Mouse (Mus musculus) heart, embryonic 14.5 days (tissue): ENCODE measurements around the gene Haghl. TPM values are rescaled to one million over a fixed set of nuclear protein-coding genes. Genes with fewer than 3 reads are reported as not detected.

Experiments used
- ATAC-seq: fragments of 200-750 bp; cut with Nextera tagmentation; 2 replicates; pipeline ENCODE4 v1.8.0; 2017; ENCODE audit warnings: low read depth, moderate TSS enrichment; ENCODE audit not compliant: insufficient number of reproducible peaks, insufficient read depth, low FRiP score
- H3K27ac ChIP-seq, 2 experiments: fragments of 200-500 bp in 1 of 2; fragments of 300-500 bp in 1 of 2; sonication (generic) in 1 of 2; replicated peaks in 1 of 2; 2 replicates each; pipeline ENCODE4 v1.5.1; 2012 to 2014; ENCODE audit warnings: low read depth in 2 of 2, low read length in 2 of 2, control low read depth in 1 of 2, mild to moderate bottlenecking in 1 of 2, mixed read lengths in 1 of 2; ENCODE audit not compliant: control insufficient read depth in 1 of 2, insufficient read depth in 1 of 2
- H3K27me3 ChIP-seq: fragments of 300-500 bp; sonication (generic); 2 replicates; pipeline ENCODE4 v1.6.1; 2014; ENCODE audit warnings: mild to moderate bottlenecking, low read length, control low read depth; ENCODE audit not compliant: control insufficient read depth, insufficient read depth
- H3K36me3 ChIP-seq: fragments of 300-500 bp; sonication (generic); 2 replicates; pipeline ENCODE4 v1.6.1; 2014; ENCODE audit warnings: mild to moderate bottlenecking, control low read depth, low read length, mixed read lengths; ENCODE audit not compliant: control insufficient read depth, insufficient read depth
- H3K4me1 ChIP-seq, 2 experiments: fragments of 200-500 bp in 1 of 2; fragments of 300-500 bp in 1 of 2; sonication (generic) in 1 of 2; 2 replicates each; pipeline ENCODE4 v1.6.1; 2012 to 2014; ENCODE audit warnings: low read length in 2 of 2, control low read depth in 1 of 2, mixed read lengths in 1 of 2; ENCODE audit not compliant: control insufficient read depth in 2 of 2, insufficient read depth in 2 of 2
- H3K4me2 ChIP-seq: fragments of 300-500 bp; sonication (generic); 2 replicates; pipeline ENCODE4 v1.6.1; 2014; ENCODE audit warnings: mild to moderate bottlenecking, low read length
- H3K4me3 ChIP-seq, 2 experiments: fragments of 200-500 bp in 1 of 2; fragments of 300-500 bp in 1 of 2; sonication (generic) in 1 of 2; 2 replicates each; pipeline ENCODE4 v1.5.1; 2012 to 2014; ENCODE audit warnings: low read length in 2 of 2, mild to moderate bottlenecking in 2 of 2, control low read depth in 1 of 2, low read depth in 1 of 2, moderate library complexity in 1 of 2; ENCODE audit not compliant: control insufficient read depth in 1 of 2, insufficient read depth in 1 of 2
- H3K9ac ChIP-seq: fragments of 300-500 bp; sonication (generic); 2 replicates; pipeline ENCODE4 v1.6.1; 2014; ENCODE audit warnings: mild to moderate bottlenecking, low read length
- H3K9me3 ChIP-seq: fragments of 300-500 bp; sonication (generic); 2 replicates; pipeline ENCODE4 v1.6.1; 2016; ENCODE audit warnings: low read length, control low read depth; ENCODE audit not compliant: control insufficient read depth
- WGBS: fragments of 180-500 bp; shearing (Covaris S2); extraction: QIAGEN DNeasy Blood & Tissue Kit; methylation state at CpG from one replicate; pipeline ENCODE4 v1.1.7; 2014; 5-methylcytosine and 5-hydroxymethylcytosine counted together
- polyA plus RNA-seq: library from polyadenylated mRNA; unstranded; fragments of >200 nt; fragmentation: Nextera tagmentation; extraction: Ambion mirVana; gene quantifications from 2 replicates; pipeline ENCODE4 v1.2.1, GENCODE M21; 2014

Gene Haghl
- polyA plus RNA-seq, 1 experiment from 2014 or later = 60.2 TPM

DNA sequence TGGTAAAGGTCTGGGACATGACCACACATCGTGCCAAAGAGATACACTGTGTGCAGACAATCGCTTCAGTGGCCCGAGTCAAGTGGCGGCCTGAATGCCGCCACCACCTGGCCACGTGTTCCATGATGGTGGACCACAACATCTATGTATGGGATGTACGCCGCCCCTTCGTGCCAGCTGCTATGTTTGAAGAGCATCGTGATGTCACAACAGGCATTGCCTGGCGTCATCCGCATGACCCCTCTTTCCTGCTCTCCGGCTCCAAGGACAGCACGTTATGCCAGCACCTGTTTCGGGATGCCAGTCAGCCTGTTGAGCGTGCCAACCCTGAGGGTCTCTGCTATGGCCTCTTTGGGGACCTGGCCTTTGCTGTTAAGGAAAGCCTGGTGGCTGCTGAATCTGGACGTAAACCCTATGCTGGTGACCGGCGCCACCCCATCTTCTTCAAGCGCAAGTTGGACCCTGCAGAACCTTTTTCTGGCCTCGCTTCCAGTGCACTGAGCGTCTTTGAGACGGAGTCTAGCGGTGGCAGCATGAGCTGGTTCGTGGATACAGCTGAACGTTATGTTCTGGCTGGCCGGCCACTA, 40.6 kb upstream of the Haghl start:
- H3K4me1 ChIP-seq = peaks cover 19 to 30% of the 10 kb centered on the region in 2 experiments
- no peak overlapping the region for H3K4me3 ChIP-seq
- 92% methylated on average over 27 of the region's 27 CpGs for WGBS
- peaks cover 40% of the 10 kb centered on the region for H3K36me3 ChIP-seq
- no peak for ATAC-seq
- H3K27me3 ChIP-seq = peaks cover 15% of the 10 kb centered on the region
- no peak overlapping the region for H3K27ac ChIP-seq
- no peaks in the 10 kb centered on the region for H3K9me3 ChIP-seq
- no peak overlapping the region for H3K9ac ChIP-seq
- no peak overlapping the region for H3K4me2 ChIP-seq

DNA sequence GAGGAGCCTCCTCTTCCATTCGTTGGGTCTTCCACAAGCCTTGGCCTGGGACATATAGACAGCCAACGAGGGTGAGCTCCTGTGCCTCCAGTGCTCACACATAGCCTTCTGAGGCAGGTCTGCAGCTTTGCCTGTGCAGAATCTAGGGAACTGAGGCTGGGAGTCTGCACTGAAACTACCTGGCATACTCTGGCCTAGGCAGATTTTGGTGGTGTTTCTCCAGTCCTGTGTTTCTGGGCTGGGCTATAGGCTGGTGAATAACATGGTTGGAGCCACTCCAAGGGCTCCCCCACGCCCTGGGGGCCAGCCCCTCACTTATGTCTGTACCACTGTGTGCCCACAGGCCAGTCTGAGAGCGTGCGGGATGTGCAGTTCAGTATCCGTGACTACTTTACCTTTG, 39.8 kb upstream of the Haghl start:
- no peak overlapping the region for H3K4me3 ChIP-seq
- H3K9me3 ChIP-seq = no peaks in the 10 kb centered on the region
- no peak for ATAC-seq
- H3K4me2 ChIP-seq = no peak overlapping the region
- 84% methylated on average over 6 of the region's 6 CpGs for WGBS
- peaks cover 23% of the 10 kb centered on the region for H3K27me3 ChIP-seq
- H3K27ac ChIP-seq = no peak overlapping the region
- peaks cover 33% of the 10 kb centered on the region for H3K36me3 ChIP-seq
- peaks cover 19 to 26% of the 10 kb centered on the region in 2 experiments for H3K4me1 ChIP-seq
- H3K9ac ChIP-seq = no peak overlapping the region

DNA sequence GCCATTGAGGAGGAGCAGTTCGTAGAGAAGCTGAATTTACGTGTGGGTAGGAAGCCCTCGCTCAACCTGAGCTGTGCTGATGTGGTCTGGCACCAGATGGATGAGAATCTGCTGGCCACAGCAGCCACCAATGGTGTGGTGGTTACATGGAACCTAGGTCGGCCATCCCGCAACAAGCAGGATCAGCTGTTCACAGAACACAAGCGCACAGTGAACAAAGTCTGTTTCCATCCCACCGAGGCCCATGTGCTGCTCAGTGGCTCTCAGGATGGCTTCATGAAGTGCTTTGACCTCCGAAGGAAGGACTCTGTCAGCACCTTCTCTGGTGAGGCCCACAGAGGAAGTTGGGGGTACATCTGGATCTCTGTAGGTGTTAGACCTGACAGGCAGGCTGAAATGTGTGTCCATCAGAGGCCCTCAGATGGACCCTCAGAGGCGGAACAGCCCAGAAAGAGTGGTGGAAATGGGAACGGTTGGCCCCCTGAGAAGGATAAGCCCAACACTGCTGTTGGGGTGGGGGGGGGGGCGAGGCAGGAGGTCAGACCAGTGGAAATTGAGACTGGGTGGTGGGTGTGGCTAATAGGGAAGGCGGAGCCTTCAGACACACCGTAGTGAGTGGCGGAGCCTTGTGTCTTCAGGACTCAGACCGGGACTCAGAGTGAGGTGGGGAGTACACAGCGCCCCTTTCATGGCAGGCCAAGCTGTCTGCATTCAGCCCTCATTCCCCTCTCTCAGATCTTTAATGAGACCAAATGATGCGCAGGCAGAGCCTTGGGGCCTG, 39.1 kb upstream of the Haghl start:
- H3K4me3 ChIP-seq = peak overlapping the region; percentile 60 to 61
- H3K4me1 ChIP-seq = peaks cover 17 to 22% of the 10 kb centered on the region in 2 experiments
- peaks cover 31% of the 10 kb centered on the region for H3K27me3 ChIP-seq
- H3K27ac ChIP-seq = no peak overlapping the region
- H3K9me3 ChIP-seq = no peaks in the 10 kb centered on the region
- peak overlapping the region; percentile 83 for H3K9ac ChIP-seq
- H3K4me2 ChIP-seq = peak overlapping the region; percentile 87
- WGBS = 70% methylated on average over 17 of the region's 17 CpGs
- ATAC-seq = no peak
- H3K36me3 ChIP-seq = peaks cover 26% of the 10 kb centered on the region

DNA sequence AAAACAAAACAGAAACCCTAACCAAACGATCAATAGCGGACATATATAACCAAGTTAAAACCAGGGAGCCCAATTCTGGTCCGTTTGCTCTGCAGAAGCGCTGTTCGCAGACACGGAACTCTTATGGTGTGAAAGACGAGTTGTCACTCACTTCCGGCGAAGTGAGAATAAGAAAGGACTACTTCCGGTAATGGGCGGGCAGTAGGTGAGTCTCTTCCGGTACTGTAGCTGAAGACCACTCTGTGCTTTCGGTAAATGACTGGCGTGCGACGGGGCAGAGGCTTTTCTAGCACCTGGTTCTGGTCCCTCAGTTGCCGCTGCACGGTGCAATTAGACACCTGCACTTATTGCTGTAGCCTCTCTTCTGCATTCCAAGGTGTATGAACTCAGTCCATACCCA, 38.0 kb upstream of the Haghl start, which contains the start of gene Wdr24:
Gene Wdr24, plus strand, starts transcription at position 176 of the 400 bp plus-strand sequence.
- Histone ChIP-seq H3K9me3 (no peaks in the 10 kb centered on the region), H3K4me3 (peak within 1 kb of the TSS; percentile 60 to 61), H3K4me2 (peak within 1 kb of the TSS; percentile 87), H3K27ac (peak within 1 kb of the TSS in 1 of 2 experiments; percentile 53; a peak in 2 of 4 replicates), H3K9ac (peak within 1 kb of the TSS; percentile 83), H3K4me1 (peaks cover 13 to 16% of the 10 kb centered on the region in 2 experiments), H3K36me3 (peaks cover 26% of the 10 kb centered on the region), H3K27me3 (peaks cover 42% of the 10 kb centered on the region)
- under 1% methylated on average over 18 of the region's 18 CpGs for WGBS
- no peak for ATAC-seq

DNA sequence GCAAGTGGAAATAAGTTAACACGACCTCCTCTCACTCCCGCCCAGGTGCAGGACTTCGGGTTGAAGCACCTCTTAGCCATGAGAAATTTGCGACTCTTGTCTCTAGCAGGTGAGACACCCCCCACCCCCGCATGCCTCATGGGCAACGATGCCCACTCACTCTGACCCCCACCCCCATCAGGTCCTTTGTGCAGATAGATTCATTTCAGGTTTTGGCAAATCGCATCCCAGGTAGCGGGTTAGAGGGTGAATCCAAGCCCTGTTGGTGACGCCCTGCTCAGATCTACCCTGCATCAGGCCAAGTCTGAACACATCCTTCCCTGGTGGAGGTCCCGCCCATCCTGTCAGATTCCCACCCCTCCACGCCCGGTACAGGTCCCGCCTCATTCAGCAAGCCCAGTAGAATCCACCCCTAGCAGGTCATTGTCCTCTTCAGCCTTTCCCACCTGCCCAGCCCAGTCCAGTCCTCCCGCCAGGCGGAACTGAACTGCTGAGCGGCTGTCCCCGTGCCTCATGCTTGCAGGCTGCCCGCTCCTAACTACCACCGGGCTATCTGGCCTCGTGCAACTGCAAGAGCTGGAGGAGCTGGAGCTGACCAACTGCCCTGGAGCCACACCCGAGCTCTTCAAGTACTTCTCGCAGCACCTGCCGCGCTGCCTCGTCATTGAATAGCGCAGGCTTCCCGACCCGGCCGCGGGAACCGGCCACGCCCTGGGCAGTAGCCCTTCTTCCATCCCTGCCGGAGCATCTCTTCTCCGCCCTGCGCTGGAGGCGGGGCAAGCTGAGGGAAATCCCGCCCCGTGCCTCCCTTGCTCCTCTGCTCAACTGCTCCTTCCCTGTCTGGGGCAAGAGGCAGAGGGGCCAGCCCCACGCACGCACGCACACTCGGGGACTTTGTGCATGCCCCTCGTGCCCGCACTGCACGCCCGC, 33.6 kb upstream of the Haghl start:
- Histone ChIP-seq H3K27ac (no peak overlapping the region), H3K36me3 (no peaks in the 10 kb centered on the region), H3K9ac (no peak overlapping the region), H3K4me1 (peaks cover 4 to 5% of the 10 kb centered on the region in 2 experiments), H3K27me3 (peaks cover 77% of the 10 kb centered on the region), H3K4me2 (no peak overlapping the region), H3K9me3 (no peaks in the 10 kb centered on the region), H3K4me3 (no peak overlapping the region; a peak in 1 of 4 replicates)
- ATAC-seq = no peak
- 6% methylated on average over 46 of the region's 46 CpGs for WGBS

DNA sequence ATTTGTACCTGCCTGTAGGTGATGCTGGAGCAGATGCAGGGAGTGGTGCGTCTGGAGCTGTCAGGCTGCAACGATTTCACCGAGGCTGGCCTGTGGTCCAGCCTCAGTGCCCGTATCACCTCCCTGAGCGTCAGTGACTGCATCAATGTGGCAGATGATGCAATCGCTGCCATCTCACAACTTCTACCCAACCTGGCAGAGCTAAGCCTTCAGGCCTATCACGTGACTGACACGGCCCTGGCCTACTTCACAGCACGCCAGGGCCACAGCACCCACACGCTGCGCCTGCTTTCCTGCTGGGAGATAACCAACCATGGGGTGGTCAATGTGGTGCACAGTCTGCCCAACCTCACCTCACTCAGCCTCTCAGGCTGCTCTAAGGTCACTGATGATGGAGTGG, 32.2 kb upstream of the Haghl start:
- Histone ChIP-seq H3K9ac (no peak overlapping the region), H3K36me3 (no peaks in the 10 kb centered on the region), H3K9me3 (no peaks in the 10 kb centered on the region), H3K4me1 (no peaks in the 10 kb centered on the region), H3K27ac (no peak overlapping the region), H3K4me3 (no peak overlapping the region), H3K4me2 (no peak overlapping the region), H3K27me3 (peaks cover 82% of the 10 kb centered on the region)
- ATAC-seq = no peak
- WGBS = 76% methylated on average over 11 of the region's 11 CpGs

DNA sequence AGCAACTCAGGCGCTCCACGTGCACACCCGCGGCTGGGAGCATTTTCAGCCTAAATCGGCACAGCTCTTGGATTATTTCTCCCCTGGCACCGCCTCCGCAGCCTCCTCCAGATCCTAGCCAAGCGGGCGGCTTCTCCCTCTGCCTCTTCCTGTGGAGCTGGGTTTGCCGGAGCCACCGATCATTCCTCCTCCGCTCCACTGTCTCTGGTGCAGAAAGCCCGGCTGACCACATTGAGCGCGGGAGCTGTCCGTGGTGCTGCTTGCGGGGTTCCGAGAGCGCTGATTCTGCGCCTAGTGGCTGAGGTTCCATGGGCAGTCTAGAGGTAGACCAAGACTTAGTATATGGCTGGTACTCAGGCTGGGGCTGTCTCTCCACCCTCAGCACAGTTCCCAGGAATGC, 28.0 kb upstream of the Haghl start:
- no peak for ATAC-seq
- Histone ChIP-seq H3K36me3 (no peaks in the 10 kb centered on the region), H3K4me1 (peaks cover 0 to 10% of the 10 kb centered on the region in 2 experiments; a peak in 1 of 4 replicates), H3K27ac (no peak overlapping the region), H3K9me3 (no peaks in the 10 kb centered on the region), H3K27me3 (peaks cover 83% of the 10 kb centered on the region), H3K9ac (no peak overlapping the region), H3K4me2 (no peak overlapping the region), H3K4me3 (no peak overlapping the region)
- whole genome bisulfite sequencing = 1% methylated on average over 20 of the region's 20 CpGs
